Mouse (Mus musculus): ENCODE data around the gene Fam216b.

DNA sequence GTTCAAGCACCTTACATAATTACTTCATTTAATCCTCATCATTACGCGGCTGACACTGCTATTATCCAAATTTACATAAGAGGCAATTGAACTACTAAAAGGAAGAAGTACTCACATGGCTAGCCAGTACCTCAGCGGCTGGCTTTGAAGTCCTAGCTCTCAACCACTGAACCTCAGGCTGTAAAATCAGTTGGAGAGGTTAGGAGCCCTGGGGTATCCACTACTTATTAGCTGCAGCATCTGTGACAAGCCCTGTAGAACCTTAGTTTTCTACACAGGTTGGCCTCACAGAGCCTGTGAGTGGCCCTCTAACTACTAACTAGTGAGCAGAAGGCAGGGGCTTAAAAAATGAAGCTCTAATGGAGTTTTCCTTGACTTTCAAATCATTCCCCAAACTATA lies 31.5 kb upstream of the Fam216b start:
- TF ChIP-seq CTCF (IDR thresholded peaks at IDR 0.05; ENCODE audit: borderline replicate concordance, insufficient read depth, low read length) = no peak
- TF ChIP-seq POLR2A (IDR thresholded peaks at IDR 0.05; ENCODE audit: low read depth, low read length) = no peak

All from embryonic fibroblast, embryonic 13.5 days (primary cell).